Mouse (Mus musculus) Muller cell, postnatal 12 days (primary cell): ENCODE measurements around the gene Tusc2.
A peak's percentile ranks its signal among the peaks of the same experiment; 100 is the strongest.

Experiments
- DNase-seq: peaks from one replicate; pipeline ENCODE4 v3.0.0-alpha.2; 2015; ENCODE audit errors: inconsistent ontology term

The Tusc2 gene

DNA sequence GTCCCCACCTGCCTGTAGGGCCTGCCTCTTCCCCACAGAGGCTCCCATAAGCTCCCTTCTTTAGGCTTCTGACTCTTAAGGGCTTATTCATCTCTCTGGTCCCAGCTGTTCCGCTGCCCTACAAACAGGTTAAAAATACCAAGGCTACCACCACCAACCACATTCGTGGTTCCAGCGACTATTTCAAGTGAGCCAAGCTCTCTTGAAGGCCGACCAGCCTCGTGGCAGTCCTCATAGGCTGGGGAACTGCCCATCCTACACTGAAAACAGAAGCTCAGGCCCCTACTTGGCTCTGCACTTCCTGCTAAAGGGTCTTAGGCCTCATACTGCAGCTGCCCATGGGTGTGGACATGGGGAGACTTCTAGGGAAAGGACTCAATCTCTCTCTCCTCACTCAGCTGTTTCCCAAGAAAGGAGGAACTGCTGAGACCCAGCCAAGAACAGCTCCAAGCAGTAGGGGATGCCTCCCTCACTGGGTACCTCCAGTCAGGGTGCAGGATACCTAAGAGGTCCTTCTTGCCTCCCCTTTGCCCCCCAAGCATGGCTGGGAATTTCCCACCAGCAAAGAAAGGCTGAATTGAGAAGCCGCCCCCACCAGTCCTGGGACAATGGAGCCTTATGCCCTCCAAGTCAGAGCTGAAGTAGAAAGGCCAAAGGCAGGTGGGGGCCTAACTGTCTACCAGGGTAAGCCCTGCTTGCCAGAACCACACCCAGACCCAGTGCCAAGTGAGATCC, 48.6 kb downstream of the Tusc2 start:
- no peak for DNase-seq

DNA sequence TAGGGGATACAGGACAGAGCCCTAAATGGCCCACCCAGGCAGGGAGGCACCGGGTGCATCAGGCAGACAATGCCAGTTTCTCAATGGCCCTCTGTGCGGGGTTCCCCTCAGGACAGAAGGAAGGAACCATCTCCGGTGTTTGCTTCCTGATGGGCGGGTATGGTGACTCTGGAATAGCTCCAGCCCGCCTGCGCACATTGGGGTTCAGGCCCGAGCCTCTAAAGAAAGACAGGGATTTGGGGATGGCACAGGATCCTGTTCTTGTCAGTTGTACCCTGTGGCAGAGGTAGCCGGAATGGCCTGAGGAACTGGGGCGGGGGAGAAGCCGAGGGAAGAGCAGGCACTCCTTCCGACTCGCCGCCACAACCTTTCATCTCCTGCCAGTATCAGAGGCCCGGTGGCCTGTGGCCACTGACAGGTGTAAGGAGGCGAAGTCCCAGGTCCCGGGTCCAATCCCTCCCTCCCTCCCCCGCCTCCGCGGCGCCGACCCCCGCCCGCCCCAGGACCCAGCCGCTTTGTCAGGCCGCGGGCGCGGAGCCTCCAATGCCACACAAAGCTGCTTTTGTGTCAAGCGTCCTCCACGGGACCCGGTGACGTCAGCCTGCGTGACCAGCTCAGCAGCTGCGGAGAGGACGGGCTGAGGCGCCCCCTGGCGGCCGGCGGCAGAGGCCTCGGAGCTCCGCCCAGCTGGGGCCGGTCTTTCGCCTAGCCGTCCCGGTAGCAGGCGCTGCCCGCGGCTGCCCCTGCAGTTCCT, 49.3 kb downstream of the Tusc2 start:
- peak; percentile 99 for DNase-seq

DNA sequence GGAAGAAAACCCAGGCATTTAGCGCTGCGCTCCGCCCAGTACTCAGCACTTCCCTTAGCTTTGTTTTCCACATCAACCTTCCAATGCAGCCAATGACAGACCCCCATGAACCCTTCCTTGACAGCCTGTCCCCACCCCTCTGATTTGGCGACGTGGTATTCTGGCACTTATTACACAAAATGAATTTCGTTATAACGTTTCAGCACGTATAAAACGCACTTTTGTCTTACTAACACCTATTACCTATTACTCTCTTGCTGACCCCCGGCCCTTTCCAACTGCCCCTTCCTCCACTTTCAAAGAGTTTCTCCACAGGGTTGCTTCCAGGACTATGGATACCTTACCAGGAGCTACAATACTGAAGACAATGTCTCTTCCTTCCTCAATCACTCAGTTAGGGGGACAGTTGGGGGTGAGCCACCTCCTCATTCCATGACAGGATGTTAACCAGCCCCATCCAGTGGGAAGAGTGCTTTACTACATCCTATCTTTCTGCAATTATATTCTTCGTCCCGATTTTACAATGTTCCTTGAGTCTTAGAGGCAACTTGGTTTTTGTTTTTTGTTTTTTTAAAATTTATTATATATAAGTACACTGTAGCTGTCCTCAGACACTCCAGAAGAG, 50.0 kb downstream of the Tusc2 start:
- DNase-seq, result no peak

DNA sequence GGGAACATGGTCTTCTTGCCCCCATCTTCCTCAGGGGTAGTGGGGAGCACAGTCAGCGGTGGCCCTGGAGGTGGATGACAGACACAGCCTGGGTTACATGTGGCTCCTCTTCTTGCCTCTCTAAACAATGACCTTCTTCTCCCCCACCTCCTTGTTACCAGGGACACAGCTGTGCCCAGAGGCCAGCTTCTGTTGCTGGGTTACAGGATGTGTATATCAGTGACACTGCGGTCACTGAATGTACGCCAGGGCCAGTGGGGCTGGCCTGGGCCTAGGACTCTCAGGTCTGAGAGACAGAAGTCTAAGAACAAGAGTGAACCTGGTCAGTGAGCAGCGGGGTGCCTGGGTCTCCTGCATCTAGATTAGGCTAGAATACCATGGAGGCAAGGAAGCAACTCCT, 52.0 kb downstream of the Tusc2 start:
- peak; percentile 66 for DNase-seq
